Mouse (Mus musculus): ENCODE results near the gene Csf1.

The Csf1 gene

GRCm38 (mm10) chr3:107778016-107778415 is 17.7 kb upstream of the Csf1 start:
- no peak for DNase-seq

GRCm38 (mm10) chr3:107776295-107776694 is 16.0 kb upstream of the Csf1 start:
- DNase-seq, result no peak

GRCm38 (mm10) chr3:107775736-107776135 is 15.5 kb upstream of the Csf1 start:
- no peak for DNase-seq

GRCm38 (mm10) chr3:107775056-107775455 is 14.8 kb upstream of the Csf1 start:
- DNase-seq, result no peak

- no peak for DNase-seq
Observed at GRCm38 (mm10) chr3:107772860-107773259, 12.6 kb upstream of the Csf1 start.

- no peak for DNase-seq
Observed at GRCm38 (mm10) chr3:107769692-107770091, 9.4 kb upstream of the Csf1 start.

GRCm38 (mm10) chr3:107768104-107768989 is 8.1 kb upstream of the Csf1 start:
- DNase-seq, result no peak

- no peak for DNase-seq
Observed at GRCm38 (mm10) chr3:107766804-107767203, 6.5 kb upstream of the Csf1 start.

GRCm38 (mm10) chr3:107765979-107766378 is 5.7 kb upstream of the Csf1 start:
- DNase-seq, result no peak

GRCm38 (mm10) chr3:107763552-107763951 is 3.3 kb upstream of the Csf1 start:
- no peak for DNase-seq

GRCm38 (mm10) chr3:107761446-107761845 is 1.2 kb upstream of the Csf1 start:
- DNase-seq, result no peak

GRCm38 (mm10) chr3:107760771-107761170 is 502 bp upstream of the Csf1 start:
- no peak for DNase-seq

- no peak for DNase-seq
Observed at GRCm38 (mm10) chr3:107758638-107759037, 1.6 kb downstream of the Csf1 start.

- no peak for DNase-seq
Observed at GRCm38 (mm10) chr3:107758176-107758575, 2.1 kb downstream of the Csf1 start.

GRCm38 (mm10) chr3:107757365-107758129 is 2.7 kb downstream of the Csf1 start:
- no peak for DNase-seq

- DNase-seq, result no peak
Observed at GRCm38 (mm10) chr3:107756481-107756866, 3.8 kb downstream of the Csf1 start.

- no peak for DNase-seq
Observed at GRCm38 (mm10) chr3:107755702-107756480, 4.4 kb downstream of the Csf1 start.

- DNase-seq, result peak in 1 of 2 experiments; percentile 12
Observed at GRCm38 (mm10) chr3:107754632-107755031, 5.6 kb downstream of the Csf1 start.

GRCm38 (mm10) chr3:107751607-107752006 is 8.7 kb downstream of the Csf1 start:
- DNase-seq, result no peak

GRCm38 (mm10) chr3:107750775-107751540 is 9.3 kb downstream of the Csf1 start:
- DNase-seq, result no peak

- DNase-seq, result no peak
Observed at GRCm38 (mm10) chr3:107749446-107749845, 10.8 kb downstream of the Csf1 start.

GRCm38 (mm10) chr3:107748260-107748955 is 11.9 kb downstream of the Csf1 start:
- no peak for DNase-seq

All from thymus, adult 18-20 months (tissue).